Mouse (Mus musculus) E14TG2a.4 (cell line): ENCODE measurements at regions not wholly inside any gene's neighbourhood (a gene's known extent, or its start where the extent isn't known, plus 50 kb on each side); places are given as distances from the start of the nearest gene placed in this dataset.

Source experiments
- CTCF ChIP-seq: conservative IDR thresholded peaks from 2 replicates; pipeline ENCODE4 v1.5.1; 2014; ENCODE audit warnings: low read length
- NANOG ChIP-seq: IDR thresholded peaks from 2 replicates; pipeline ENCODE4 v1.6.1; 2014; ENCODE audit warnings: borderline replicate concordance, low read length, mixed read lengths

DNA sequence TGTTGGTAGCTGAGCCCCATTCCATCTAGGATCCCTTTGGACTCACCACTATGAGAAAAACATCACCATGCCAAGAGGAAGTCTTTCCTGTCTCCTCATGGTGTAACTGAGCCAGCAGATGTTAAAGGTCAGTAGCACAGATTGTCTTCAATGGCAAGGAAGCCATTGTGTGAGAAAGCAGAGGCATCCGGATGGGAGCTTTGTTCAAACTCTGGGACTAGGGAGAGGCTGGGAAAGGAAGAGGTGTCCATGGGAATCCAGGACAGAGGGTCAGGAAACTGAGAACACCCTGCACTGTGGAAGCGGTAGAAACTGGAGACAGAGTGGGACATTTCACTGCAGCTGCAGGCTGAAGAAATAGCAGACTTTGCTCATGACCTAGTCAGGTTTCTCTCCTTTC, 173.1 kb upstream of the Tnp1 start:
- no peak for TF ChIP-seq CTCF
- no peak for TF ChIP-seq NANOG
